Mouse (Mus musculus) ES-E14 (cell line): ENCODE data around the gene Gtf2a1.

Source experiments
- CHD2 ChIP-seq: IDR thresholded peaks from 2 replicates; pipeline ENCODE4 v1.6.1; 2014; ENCODE audit warnings: mild to moderate bottlenecking, low read depth, low read length, inconsistent platforms
- HCFC1 ChIP-seq: IDR thresholded peaks from 2 replicates; pipeline ENCODE4 v1.6.1; 2012; ENCODE audit warnings: low read length, inconsistent platforms, borderline replicate concordance; ENCODE audit not compliant: insufficient read depth

DNA sequence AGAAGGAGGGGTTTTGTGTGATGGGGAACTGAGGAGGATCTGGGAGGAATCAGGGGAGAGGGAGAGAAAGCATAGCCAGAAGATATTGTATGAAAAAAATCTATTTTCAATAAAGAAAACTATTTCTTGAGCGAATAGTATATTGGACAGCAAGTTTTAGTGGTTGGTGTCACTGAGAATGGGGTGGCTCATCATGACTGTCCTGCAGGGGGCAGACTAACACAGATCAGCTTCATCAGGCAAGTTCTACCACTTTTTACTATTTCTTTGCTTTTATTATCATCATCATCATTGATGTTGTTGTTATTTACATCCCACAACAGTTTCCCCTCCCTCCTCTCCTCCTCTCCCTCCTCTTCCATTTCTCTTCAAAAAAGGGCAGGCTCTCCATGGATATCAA, 34.7 kb upstream of the Gtf2a1 start:
- no peak for TF ChIP-seq HCFC1
- TF ChIP-seq CHD2, result no peak
